Mouse (Mus musculus) cortical plate, adult 2 months (tissue): ENCODE results near the gene Tshz2.

Experiments used
- CTCF ChIP-seq: fragments of 200-500 bp; IDR thresholded peaks from 2 replicates; pipeline ENCODE4 v1.5.1; 2011; ENCODE audit warnings: mild to moderate bottlenecking, control low read depth, low read length; ENCODE audit not compliant: insufficient read depth; ENCODE audit errors: extremely low read depth
- POLR2A ChIP-seq: fragments of 200-500 bp; IDR thresholded peaks from 2 replicates; pipeline ENCODE4 v1.6.1; 2011; ENCODE audit warnings: mild to moderate bottlenecking, low read length, control low read depth; ENCODE audit not compliant: insufficient read depth; ENCODE audit errors: extremely low read depth

DNA sequence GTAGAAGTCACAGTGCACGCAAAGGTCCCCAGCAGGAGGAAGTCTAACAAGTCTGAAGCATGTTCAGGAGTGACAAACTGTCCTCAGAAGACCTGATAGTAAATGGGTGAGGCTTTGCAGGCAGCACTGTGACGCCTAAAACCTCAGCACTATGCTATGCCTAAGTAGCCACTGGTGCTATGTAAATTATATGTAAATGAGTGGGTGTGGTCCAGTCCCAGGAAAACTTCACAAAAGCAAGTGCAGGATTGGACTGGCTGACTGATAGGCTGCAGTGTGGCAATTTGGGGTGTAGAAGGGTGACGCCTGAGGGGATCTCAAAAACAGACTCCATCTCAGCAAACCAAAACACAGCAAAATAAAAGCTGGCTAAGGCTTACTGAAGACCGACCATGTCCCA lies 277.8 kb downstream of the Tshz2 start:
- TF ChIP-seq CTCF (no peak), POLR2A (no peak)
